Mouse (Mus musculus) bone marrow, adult 2 months (tissue): Measurements from ENCODE around the gene Tmem176a.

Experiments used
- CTCF ChIP-seq: fragments of 200-500 bp; IDR thresholded peaks from 2 replicates; pipeline ENCODE4 v1.5.1; 2011; ENCODE audit warnings: low read length, control low read depth; ENCODE audit not compliant: control insufficient read depth, insufficient read depth
- POLR2A ChIP-seq: fragments of 200-500 bp; IDR thresholded peaks from 2 replicates; pipeline ENCODE4 v1.6.1; 2011; ENCODE audit warnings: low read depth, mild to moderate bottlenecking, control low read depth, low read length, borderline replicate concordance; ENCODE audit not compliant: control insufficient read depth

DNA sequence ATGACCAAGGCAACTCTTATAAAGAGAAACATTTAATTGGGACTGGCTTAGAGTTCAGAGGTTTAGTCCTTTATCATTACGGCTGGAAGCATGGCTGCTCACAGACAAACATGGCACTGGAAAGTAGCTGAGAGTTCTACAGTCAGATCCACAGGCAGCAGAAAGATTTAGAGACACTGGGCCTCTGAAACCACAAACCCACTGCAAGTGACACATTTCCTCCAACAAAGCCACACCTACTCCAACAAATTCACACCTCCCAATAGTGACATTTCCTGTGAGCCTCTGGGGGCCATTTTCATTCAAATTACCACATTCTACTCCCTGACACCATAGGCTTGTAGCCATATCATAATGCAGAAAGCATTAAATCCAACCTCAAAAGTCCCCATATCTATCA, 38.8 kb upstream of the Tmem176a start:
- TF ChIP-seq CTCF (no peak), POLR2A (no peak)
